Mouse (Mus musculus) leukemia stem cell, adult 10-12 weeks (primary cell): ENCODE measurements around the gene Gm10413. TPM values are rescaled to one million over a fixed set of nuclear protein-coding genes. Genes with fewer than 3 reads are reported as not detected.

ENCODE experiments used
- polyA plus RNA-seq: library from polyadenylated mRNA; stranded (reverse); fragments of >175 nt; gene quantifications from 2 replicates; pipeline ENCODE4 v1.2.3, GENCODE M21; 2012; ENCODE audit warnings: low replicate concordance

Gm10413 gene
- not detected in 2 replicates for polyA plus RNA-seq

DNA sequence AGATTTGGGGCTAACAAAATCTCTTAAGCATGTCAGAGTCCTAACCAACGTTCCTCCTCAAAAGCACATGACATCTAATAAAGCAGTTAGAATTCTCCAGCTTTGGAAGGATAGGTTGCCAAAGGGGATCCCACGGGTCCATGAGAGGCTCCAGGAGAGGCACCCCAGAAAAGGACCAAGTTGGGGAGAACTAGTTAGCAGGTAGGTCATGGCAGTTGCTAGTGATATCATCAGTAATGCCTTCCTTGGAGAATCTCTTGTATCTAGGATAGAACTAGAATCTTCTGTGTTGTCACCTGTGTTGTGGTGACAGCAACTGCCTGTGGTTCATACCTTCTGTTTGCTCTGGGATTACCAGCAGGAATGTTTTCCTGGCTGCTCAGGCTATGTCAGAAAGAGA, at the start of gene Gm10413:
Gm10413 (plus strand) TSS at position 301 of the 400 bp plus-strand sequence.

DNA sequence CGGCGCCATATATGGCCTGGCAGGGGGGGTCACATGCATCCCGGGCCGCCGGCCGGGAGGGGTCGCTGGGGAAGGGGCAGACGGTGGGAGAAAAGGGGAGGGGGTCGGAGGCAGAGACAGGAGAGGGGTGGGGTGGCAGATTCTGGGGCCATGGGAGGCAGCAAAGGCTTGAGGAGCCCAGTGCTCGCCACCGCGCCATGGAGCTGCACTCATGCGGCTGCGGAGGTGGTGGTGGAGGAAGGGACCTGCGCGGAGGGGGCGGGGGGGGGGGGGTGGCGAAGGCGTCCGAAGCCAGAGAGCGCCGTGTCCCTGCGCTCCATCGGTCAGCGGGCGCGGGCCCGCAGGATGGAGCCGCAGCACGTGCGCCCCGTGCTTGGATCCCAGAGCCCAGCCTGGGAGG, 17.4 kb downstream of the Gm10413 start, which contains the start of gene Gm10409:
Gm10409 (plus strand) TSS at position 301 of the 400 bp plus-strand sequence.

DNA sequence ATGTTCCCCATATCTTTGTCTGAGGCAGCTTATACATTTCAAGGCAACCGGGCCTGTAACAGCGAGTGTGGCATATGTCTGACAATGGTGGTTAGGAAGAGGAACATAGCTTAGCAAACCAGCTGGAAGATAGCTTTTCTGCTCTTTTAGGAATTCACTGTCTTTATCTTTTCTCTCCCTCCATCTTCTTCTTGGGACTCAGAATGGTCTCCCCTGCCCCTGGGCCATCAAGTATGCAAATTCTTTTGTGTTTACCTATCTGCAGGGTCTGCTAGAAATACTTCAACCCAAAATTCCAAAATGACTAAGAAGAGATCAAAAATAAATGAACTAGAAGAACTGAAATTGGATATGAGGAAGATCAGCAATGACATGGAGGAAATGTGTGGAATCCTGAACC, 32.9 kb downstream of the Gm10413 start, which contains the start of gene Gm3005:
Gm3005 (plus strand) TSS at position 301 of the 400 bp plus-strand sequence.

DNA sequence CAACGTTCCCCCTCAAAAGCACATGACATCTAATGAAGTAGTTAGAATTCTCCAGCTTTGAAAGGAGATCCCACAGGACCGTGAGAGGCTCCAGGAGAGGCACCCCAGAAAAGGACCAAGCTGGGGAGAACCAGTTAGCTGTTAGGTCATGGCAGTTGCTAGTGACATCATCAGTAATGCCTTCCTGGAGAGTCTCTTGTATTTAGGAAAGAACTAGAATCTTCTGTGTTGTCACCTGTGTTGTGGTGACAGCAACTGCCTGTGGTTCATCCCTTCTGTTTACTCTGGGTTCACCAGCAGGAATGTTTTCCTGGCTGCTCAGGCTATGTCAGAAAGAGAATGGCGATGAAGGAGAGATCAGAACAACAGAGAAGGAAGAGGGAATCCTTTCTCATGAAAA, 54.2 kb downstream of the Gm10413 start, which contains the start of gene Gm10408:
Gm10408 (plus strand) TSS at position 301 of the 400 bp plus-strand sequence.

Other genes starting within 250 kb of the Gm10413 start
- not detected in 2 replicates for gene Gm5795, start 206.8 kb upstream of the Gm10413 start, polyA plus RNA-seq
- not detected in 2 replicates for gene D830030K20Rik, start 186.6 kb upstream of the Gm10413 start, polyA plus RNA-seq
- not detected in 2 replicates for gene Gm2956, start 62.5 kb upstream of the Gm10413 start, polyA plus RNA-seq
- gene Gm10409, start 17.5 kb downstream of the Gm10413 start, polyA plus RNA-seq: not detected in 2 replicates
- gene Gm3005, start 33.0 kb downstream of the Gm10413 start, polyA plus RNA-seq: not detected in 2 replicates
- not detected in 2 replicates for gene Gm10408, start 54.3 kb downstream of the Gm10413 start, polyA plus RNA-seq
- gene Gm3012, start 239.4 kb downstream of the Gm10413 start, polyA plus RNA-seq: not detected in 2 replicates